Mouse (Mus musculus): ENCODE measurements around the gene Ctnna2.

DNA sequence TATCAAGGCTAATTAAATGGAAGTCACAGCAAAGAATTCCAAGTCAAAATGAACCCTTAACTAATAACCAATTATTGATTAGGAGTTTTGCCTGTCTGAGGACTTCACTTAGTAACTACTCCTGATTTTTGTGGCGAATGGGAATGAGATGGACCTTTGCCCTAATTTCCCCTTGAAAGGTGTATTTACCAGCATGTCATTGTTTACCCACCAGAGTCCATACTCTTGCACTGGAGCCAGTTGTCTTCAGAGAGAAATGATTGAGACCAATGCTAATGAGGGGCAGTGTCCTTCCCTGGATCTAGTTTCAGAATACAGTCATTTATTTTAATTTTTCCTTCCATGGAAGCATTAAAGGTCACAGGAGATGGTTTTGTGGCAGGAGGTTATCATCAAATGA, 881.0 kb downstream of the Ctnna2 start:
- TF ChIP-seq CTCF (IDR thresholded peaks at IDR 0.05; ENCODE audit: low read depth, low read length) (no peak), TAL1 (conservative IDR thresholded peaks at IDR 0.05; ENCODE audit: low read depth, low read length) (no peak), GATA1 (IDR thresholded peaks at IDR 0.05; ENCODE audit: borderline replicate concordance, low read length) (no peak), GATA2 (IDR thresholded peaks at IDR 0.05; ENCODE audit: borderline replicate concordance, low read depth, low read length) (no peak)
